Mouse (Mus musculus) left cerebral cortex, postnatal 36 days (tissue): ENCODE data around the gene Med13l. TPM values are rescaled to one million over a fixed set of nuclear protein-coding genes. Genes with fewer than 3 reads are reported as not detected.
A peak's percentile ranks its signal among the peaks of the same experiment; 100 is the strongest.

Source experiments
- DNase-seq, 2 experiments: peaks; one replicate each; pipeline ENCODE4 v3.0.0; 2021 to 2022; ENCODE audit warnings: low spot score in 2 of 2, mixed read lengths in 1 of 2
- intact Hi-C: fragments of 180-260 bp; cut with DNase I; formaldehyde crosslinking; loops from one replicate; pipeline ENCODE4 v1.15.1; 2025
- total RNA-seq, 2 experiments: library from RNA; stranded (reverse); gene quantifications; 2 replicates each; pipeline ENCODE4 v1.2.3; 2021

The Med13l gene
- total RNA-seq, 2 experiments from 2014 or later: 92.1 to 129 TPM

DNA sequence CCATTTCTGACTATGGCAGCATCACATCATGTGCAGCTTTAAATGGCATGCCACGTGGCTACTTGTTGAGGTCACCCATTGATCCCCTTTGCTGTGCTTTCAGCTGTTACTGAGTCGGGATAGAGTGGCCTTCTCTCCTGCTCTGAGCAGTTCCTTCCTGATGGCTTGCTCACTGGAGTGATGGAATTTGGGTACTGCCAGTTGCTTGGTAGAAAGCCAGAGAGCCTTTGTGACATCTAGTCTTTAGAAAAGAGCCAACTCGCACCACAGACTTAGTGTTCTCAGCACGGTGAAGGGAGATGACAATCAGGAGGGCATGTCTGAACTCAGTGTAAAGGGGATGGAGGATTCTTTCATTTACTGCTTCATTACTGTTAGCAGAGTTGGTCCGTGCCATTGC is 147.0 kb downstream of the Med13l start:
- DNase-seq: no peak
- intact Hi-C loops: no loop called here

GRCm38 (mm10) chr5:118708215-118708949 is 147.9 kb downstream of the Med13l start:
- intact Hi-C loops: no loop called here

GRCm38 (mm10) chr5:118709847-118710251 is 149.4 kb downstream of the Med13l start:
- intact Hi-C loops: no loop called here
- DNase-seq: no peak

More at GRCm38 (mm10) chr5:118708215-118708949, 147.9 kb downstream of the Med13l start:
- peak; percentile 59 to 69 for DNase-seq

GRCm38 (mm10) chr5:118715518-118715917 is 155.0 kb downstream of the Med13l start:
- no peak for DNase-seq
- intact Hi-C loops: no loop called here

- peak; percentile 41 to 55 for DNase-seq
- intact Hi-C loops: no loop called here
Observed at GRCm38 (mm10) chr5:118716295-118717271, 156.1 kb downstream of the Med13l start.

GRCm38 (mm10) chr5:118717456-118717855 is 157.0 kb downstream of the Med13l start:
- no peak for DNase-seq
- intact Hi-C loops: no loop called here

DNA sequence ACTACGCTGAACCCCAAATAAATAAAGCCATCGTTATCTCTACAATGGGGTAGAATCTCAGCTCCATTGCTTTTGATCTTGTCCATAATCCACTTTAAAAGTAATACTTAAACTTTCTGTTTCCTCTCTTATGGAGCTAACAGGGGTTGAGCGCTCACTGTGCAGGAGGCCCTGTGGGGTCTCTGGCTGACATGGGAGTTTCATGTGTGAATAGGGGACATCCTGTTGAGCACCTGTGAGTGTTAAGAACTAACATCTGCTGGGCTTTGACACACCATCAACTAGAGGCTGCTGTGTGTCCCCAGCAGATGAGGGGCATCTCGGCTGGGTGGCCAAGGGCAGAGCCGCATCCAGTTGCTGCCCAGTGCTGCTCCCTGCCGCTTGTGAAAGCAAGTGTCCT is 157.6 kb downstream of the Med13l start:
- DNase-seq: no peak

GRCm38 (mm10) chr5:118721416-118721815 is 160.9 kb downstream of the Med13l start:
- intact Hi-C loops: no loop called here
- DNase-seq: no peak

More for the DNA sequence above, 157.6 kb downstream of the Med13l start:
- intact Hi-C loops: no loop called here

DNA sequence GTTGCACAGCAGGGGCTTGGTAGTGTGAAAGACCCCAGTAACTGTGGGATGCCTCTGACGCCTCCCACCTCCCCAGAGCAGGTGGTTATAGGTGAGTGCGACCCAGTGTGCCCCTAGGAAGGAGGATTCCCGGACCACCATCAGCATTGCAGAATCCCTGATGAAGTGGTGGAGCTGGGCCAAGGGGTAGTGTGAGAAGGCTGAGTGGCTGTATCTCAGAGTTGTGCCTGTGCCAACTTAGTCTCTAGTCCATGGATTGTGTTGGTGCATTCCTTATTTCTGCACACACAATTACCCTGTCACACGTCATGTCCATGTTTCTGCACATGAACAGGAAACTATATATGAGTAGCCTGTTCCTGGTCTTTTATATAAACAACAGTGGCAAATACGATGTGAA is 161.4 kb downstream of the Med13l start:
- no peak for DNase-seq
- intact Hi-C loops: no loop called here

GRCm38 (mm10) chr5:118722456-118722855 is 162.0 kb downstream of the Med13l start:
- intact Hi-C loops: no loop called here
- DNase-seq: no peak

DNA sequence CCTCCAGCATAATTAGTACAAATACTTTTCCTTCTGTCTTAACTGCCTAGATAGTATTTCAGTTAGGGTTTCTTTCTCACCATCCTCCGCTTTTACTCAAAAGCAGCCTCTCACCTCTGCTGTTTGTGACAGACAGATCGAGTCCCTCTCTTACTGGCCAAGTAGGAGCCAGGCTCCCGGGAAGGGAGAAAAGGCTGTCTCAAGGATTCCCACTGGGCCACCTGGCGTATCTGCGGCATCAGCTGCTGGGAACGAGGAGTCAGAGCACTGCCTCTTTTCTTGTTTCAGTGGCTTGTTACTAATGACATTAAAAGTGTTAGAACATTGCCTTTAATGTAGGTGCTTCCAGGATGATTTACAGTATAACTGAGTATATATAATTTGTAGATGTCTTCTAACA is 164.9 kb downstream of the Med13l start:
- DNase-seq: no peak
- intact Hi-C loops: no loop called here

DNA sequence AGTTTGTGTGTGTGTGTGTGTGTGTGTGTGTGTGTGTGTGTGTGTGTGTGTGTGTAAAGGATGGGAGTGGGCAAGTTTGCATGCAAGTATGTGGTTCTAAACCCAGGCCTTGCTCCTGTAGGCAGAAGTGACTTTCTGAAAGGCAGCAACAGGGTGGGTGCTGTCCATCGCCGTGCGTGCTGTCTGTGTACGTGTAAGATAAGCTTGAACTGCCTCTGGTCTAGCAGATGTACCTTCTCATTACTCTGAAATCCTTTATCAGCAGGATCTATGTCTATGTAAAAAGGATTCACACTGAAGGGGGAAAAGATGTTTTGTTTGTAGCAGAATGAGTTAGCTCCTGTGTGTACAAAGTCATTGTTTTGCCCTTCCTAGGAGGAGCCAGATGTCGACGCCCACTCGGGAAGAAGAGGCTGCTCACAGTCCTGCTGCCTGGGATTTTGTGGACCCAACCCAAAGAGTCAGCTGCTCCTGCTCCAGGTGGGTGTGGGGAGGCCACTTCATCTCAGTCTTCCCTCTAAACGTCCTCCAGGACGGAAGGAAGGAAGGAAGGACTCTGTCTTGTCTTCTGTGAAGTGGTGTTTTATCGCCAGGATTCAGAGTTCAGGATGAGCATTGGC is 165.5 kb downstream of the Med13l start:
- no peak for DNase-seq
- intact Hi-C loops: no loop called here

DNA sequence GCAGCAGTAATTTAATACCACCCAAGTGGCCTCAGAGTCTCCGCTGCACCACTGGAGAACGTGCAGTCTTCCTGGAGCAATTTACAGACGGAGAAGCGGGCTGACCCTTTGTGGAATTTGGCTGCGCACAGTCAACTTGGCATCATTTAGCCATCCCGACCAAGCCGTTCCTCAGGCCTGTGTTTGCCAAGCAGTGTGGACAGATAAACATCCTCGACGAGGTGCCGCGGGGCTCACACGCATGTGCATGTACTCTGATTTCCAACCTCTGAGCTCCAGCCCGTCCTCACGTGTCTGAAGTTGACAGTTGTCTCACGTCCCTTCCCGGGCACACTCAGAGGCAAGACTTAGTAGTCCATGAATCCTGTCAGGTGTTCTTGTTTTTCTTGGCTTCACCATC is 166.9 kb downstream of the Med13l start:
- DNase-seq: no peak
- intact Hi-C loops: no loop called here

DNA sequence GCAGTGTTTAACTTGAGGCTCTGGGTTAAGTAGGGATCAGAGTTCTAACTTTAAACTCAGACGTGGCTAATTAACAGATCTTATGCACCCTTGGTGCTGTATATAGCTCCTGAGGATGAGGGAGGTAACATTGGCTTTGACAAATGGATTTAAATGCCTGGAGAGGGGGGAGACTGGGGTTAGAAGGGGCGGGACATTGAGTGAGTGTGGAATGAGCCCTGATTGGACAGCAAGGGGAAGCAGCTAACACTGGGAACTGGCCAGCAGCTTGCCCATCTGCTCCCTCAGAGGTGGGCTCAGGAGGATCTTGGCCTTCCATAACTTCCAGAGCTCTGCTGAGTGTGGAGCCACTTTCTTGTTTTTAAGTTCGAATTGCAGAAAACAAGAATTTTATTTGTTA is 171.7 kb downstream of the Med13l start:
- intact Hi-C loops: loop anchor here (5.0 to 10.0 kb wide), 2 partner anchors 397 to 460 kb away; no protein-coding TSS in a partner anchor
- no peak for DNase-seq

- intact Hi-C loops: loop anchor here (5.0 to 10.0 kb wide), 2 partner anchors 398 to 460 kb away; no protein-coding TSS in a partner anchor
- no peak for DNase-seq
Observed at GRCm38 (mm10) chr5:118732651-118733050, 172.2 kb downstream of the Med13l start.

- intact Hi-C loops: loop anchor here (5.0 to 10.0 kb wide), 2 partner anchors 399 to 461 kb away; no protein-coding TSS in a partner anchor
- DNase-seq: no peak
Observed at GRCm38 (mm10) chr5:118733566-118733965, 173.1 kb downstream of the Med13l start.

DNA sequence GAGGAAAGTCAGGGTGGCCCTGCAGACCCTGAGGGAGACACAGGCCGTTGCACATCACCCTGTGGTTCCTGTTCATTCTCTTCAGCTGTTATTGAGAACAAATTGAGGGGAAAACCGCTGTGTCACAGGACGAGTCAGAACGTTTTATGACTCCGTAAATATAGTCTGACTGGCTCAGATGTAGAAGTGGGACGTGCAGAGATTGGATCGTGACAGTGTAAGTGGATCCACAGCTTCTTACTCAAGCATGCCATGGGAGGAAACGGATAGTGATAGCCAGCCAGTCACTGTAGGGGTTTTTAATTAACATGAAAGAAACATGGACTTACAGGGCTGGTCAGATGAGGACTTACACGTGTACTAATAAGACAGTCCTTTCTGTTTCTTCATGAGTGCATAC is 174.0 kb downstream of the Med13l start:
- DNase-seq: no peak
- intact Hi-C loops: loop anchor here (5.0 to 10.0 kb wide), 2 partner anchors 400 to 462 kb away; no protein-coding TSS in a partner anchor

GRCm38 (mm10) chr5:118735738-118736137 is 175.3 kb downstream of the Med13l start:
- intact Hi-C loops: loop anchor here (5.0 to 10.0 kb wide), 2 partner anchors 138 to 401 kb away; no protein-coding TSS in a partner anchor
- DNase-seq: no peak

- no peak for DNase-seq
- intact Hi-C loops: loop anchor here (5.0 to 10.0 kb wide), 2 partner anchors 140 to 403 kb away; no protein-coding TSS in a partner anchor
Observed at GRCm38 (mm10) chr5:118737548-118737947, 177.1 kb downstream of the Med13l start.

- no peak for DNase-seq
- intact Hi-C loops: no loop called here
Observed at GRCm38 (mm10) chr5:118743067-118743466, 182.6 kb downstream of the Med13l start.
